Mouse (Mus musculus): ENCODE data around the gene Thbs2. TPM values are rescaled to one million over a fixed set of nuclear protein-coding genes. Genes with fewer than 3 reads are reported as not detected.

The Thbs2 gene
- total RNA-seq, 1 experiment, result 4.5 TPM

GRCm38 (mm10) chr17:14682836-14683235 is 11.2 kb downstream of the Thbs2 start:
- no peaks in the 10 kb centered on the region for H3K9me3 ChIP-seq (ENCODE audit: control insufficient read depth, insufficient read depth, low read depth, low read length)
- no peak overlapping the region for H3K27ac ChIP-seq (ENCODE audit: insufficient read depth, low read depth, low read length, poor library complexity, severe bottlenecking)
- H3K9ac ChIP-seq (ENCODE audit: insufficient read depth, low read depth, low read length, poor library complexity, severe bottlenecking), result no peak overlapping the region
- no peaks in the 10 kb centered on the region for H3K36me3 ChIP-seq (ENCODE audit: control insufficient read depth, insufficient read depth, low read length, poor library complexity, severe bottlenecking)
- TF ChIP-seq ZC3H11A (IDR thresholded peaks at IDR 0.05; ENCODE audit: borderline replicate concordance, low read depth, low read length) (no peak), MAFK (IDR thresholded peaks at IDR 0.05; ENCODE audit: insufficient read depth, low read depth, low read length) (no peak), ZNF384 (IDR thresholded peaks at IDR 0.05; ENCODE audit: low read depth, low read length) (no peak), CHD2 (IDR thresholded peaks at IDR 0.05; ENCODE audit: low read depth, low read length) (no peak), HCFC1 (IDR thresholded peaks at IDR 0.05; ENCODE audit: borderline replicate concordance, insufficient read depth, low read length) (no peak)
- no peak for DNase-seq (ENCODE audit: low read depth, low spot score)
- no peak overlapping the region for H3K4me3 ChIP-seq (ENCODE audit: insufficient read depth in 1 of 2, low read depth in 1 of 2, low read length in 2 of 2, poor library complexity in 1 of 2, severe bottlenecking in 1 of 2)
- 0 out of 4 replicates have a peak, but pooled peaks cover 0 to 2% of the 10 kb centered on the region in 2 experiments for H3K4me1 ChIP-seq (ENCODE audit: control insufficient read depth in 2 of 2, insufficient read depth in 2 of 2, low read length in 2 of 2, poor library complexity in 1 of 2)
- in situ Hi-C loops (cut with MboI; ENCODE audit: low sequenced_read_pairs in 2 of 2, unreplicated experiment in 2 of 2), result no loop called here

GRCm38 (mm10) chr17:14681047-14681446 is 13.0 kb downstream of the Thbs2 start:
- DNase-seq (ENCODE audit: low read depth, low spot score), result no peak
- Histone ChIP-seq H3K4me3 (ENCODE audit: insufficient read depth in 1 of 2, low read depth in 1 of 2, low read length in 2 of 2, poor library complexity in 1 of 2, severe bottlenecking in 1 of 2) (no peak overlapping the region), H3K9me3 (ENCODE audit: control insufficient read depth, insufficient read depth, low read depth, low read length) (no peaks in the 10 kb centered on the region), H3K4me1 (ENCODE audit: control insufficient read depth in 2 of 2, insufficient read depth in 2 of 2, low read length in 2 of 2, poor library complexity in 1 of 2) (no peaks in the 10 kb centered on the region), H3K27ac (ENCODE audit: insufficient read depth, low read depth, low read length, poor library complexity, severe bottlenecking) (no peak overlapping the region), H3K36me3 (ENCODE audit: control insufficient read depth, insufficient read depth, low read length, poor library complexity, severe bottlenecking) (no peaks in the 10 kb centered on the region), H3K9ac (ENCODE audit: insufficient read depth, low read depth, low read length, poor library complexity, severe bottlenecking) (no peak overlapping the region)
- in situ Hi-C loops (cut with MboI; ENCODE audit: low sequenced_read_pairs in 2 of 2, unreplicated experiment in 2 of 2), result no loop called here
- TF ChIP-seq MAFK (IDR thresholded peaks at IDR 0.05; ENCODE audit: insufficient read depth, low read depth, low read length) (no peak), ZNF384 (IDR thresholded peaks at IDR 0.05; ENCODE audit: low read depth, low read length) (no peak), ZC3H11A (IDR thresholded peaks at IDR 0.05; ENCODE audit: borderline replicate concordance, low read depth, low read length) (no peak), CHD2 (IDR thresholded peaks at IDR 0.05; ENCODE audit: low read depth, low read length) (no peak)

GRCm38 (mm10) chr17:14677198-14677597 is 16.8 kb downstream of the Thbs2 start:
- H3K4me1 ChIP-seq (ENCODE audit: control insufficient read depth in 2 of 2, insufficient read depth in 2 of 2, low read length in 2 of 2, poor library complexity in 1 of 2), result no peaks in the 10 kb centered on the region
- TF ChIP-seq ZC3H11A (IDR thresholded peaks at IDR 0.05; ENCODE audit: borderline replicate concordance, low read depth, low read length), result no peak
- no peak for DNase-seq (ENCODE audit: low read depth, low spot score)
- no peaks in the 10 kb centered on the region for H3K9me3 ChIP-seq (ENCODE audit: control insufficient read depth, insufficient read depth, low read depth, low read length)
- H3K4me3 ChIP-seq (ENCODE audit: insufficient read depth in 1 of 2, low read depth in 1 of 2, low read length in 2 of 2, poor library complexity in 1 of 2, severe bottlenecking in 1 of 2), result no peak overlapping the region
- in situ Hi-C loops (cut with MboI; ENCODE audit: low sequenced_read_pairs in 2 of 2, unreplicated experiment in 2 of 2), result no loop called here
- no peaks in the 10 kb centered on the region for H3K36me3 ChIP-seq (ENCODE audit: control insufficient read depth, insufficient read depth, low read length, poor library complexity, severe bottlenecking)
- no peak overlapping the region for H3K9ac ChIP-seq (ENCODE audit: insufficient read depth, low read depth, low read length, poor library complexity, severe bottlenecking)
- H3K27ac ChIP-seq (ENCODE audit: insufficient read depth, low read depth, low read length, poor library complexity, severe bottlenecking), result no peak overlapping the region

GRCm38 (mm10) chr17:14675517-14675916 is 18.5 kb downstream of the Thbs2 start:
- Histone ChIP-seq H3K27ac (ENCODE audit: insufficient read depth, low read depth, low read length, poor library complexity, severe bottlenecking) (no peak overlapping the region), H3K36me3 (ENCODE audit: control insufficient read depth, insufficient read depth, low read length, poor library complexity, severe bottlenecking) (no peaks in the 10 kb centered on the region), H3K4me1 (ENCODE audit: control insufficient read depth in 2 of 2, insufficient read depth in 2 of 2, low read length in 2 of 2, poor library complexity in 1 of 2) (no peaks in the 10 kb centered on the region), H3K9ac (ENCODE audit: insufficient read depth, low read depth, low read length, poor library complexity, severe bottlenecking) (no peak overlapping the region), H3K9me3 (ENCODE audit: control insufficient read depth, insufficient read depth, low read depth, low read length) (no peaks in the 10 kb centered on the region), H3K4me3 (ENCODE audit: insufficient read depth in 1 of 2, low read depth in 1 of 2, low read length in 2 of 2, poor library complexity in 1 of 2, severe bottlenecking in 1 of 2) (no peak overlapping the region)
- no peak for DNase-seq (ENCODE audit: low read depth, low spot score)
- in situ Hi-C loops (cut with MboI; ENCODE audit: low sequenced_read_pairs in 2 of 2, unreplicated experiment in 2 of 2), result no loop called here
- no peak for TF ChIP-seq ZC3H11A (IDR thresholded peaks at IDR 0.05; ENCODE audit: borderline replicate concordance, low read depth, low read length)
- TF ChIP-seq HCFC1 (IDR thresholded peaks at IDR 0.05; ENCODE audit: borderline replicate concordance, insufficient read depth, low read length), result no peak
- TF ChIP-seq CHD2 (IDR thresholded peaks at IDR 0.05; ENCODE audit: low read depth, low read length), result no peak
- no peak for TF ChIP-seq MAFK (IDR thresholded peaks at IDR 0.05; ENCODE audit: insufficient read depth, low read depth, low read length)
- TF ChIP-seq ZNF384 (IDR thresholded peaks at IDR 0.05; ENCODE audit: low read depth, low read length), result no peak

- H3K9me3 ChIP-seq (ENCODE audit: control insufficient read depth, insufficient read depth, low read depth, low read length), result no peaks in the 10 kb centered on the region
- DNase-seq (ENCODE audit: low read depth, low spot score), result no peak
- H3K4me1 ChIP-seq (ENCODE audit: control insufficient read depth in 2 of 2, insufficient read depth in 2 of 2, low read length in 2 of 2, poor library complexity in 1 of 2), result no peaks in the 10 kb centered on the region
- in situ Hi-C loops (cut with MboI; ENCODE audit: low sequenced_read_pairs in 2 of 2, unreplicated experiment in 2 of 2), result no loop called here
- H3K4me3 ChIP-seq (ENCODE audit: insufficient read depth in 1 of 2, low read depth in 1 of 2, low read length in 2 of 2, poor library complexity in 1 of 2, severe bottlenecking in 1 of 2), result no peak overlapping the region
- TF ChIP-seq MAFK (IDR thresholded peaks at IDR 0.05; ENCODE audit: insufficient read depth, low read depth, low read length) (no peak), ZNF384 (IDR thresholded peaks at IDR 0.05; ENCODE audit: low read depth, low read length) (no peak), HCFC1 (IDR thresholded peaks at IDR 0.05; ENCODE audit: borderline replicate concordance, insufficient read depth, low read length) (no peak), CHD2 (IDR thresholded peaks at IDR 0.05; ENCODE audit: low read depth, low read length) (no peak), ZC3H11A (IDR thresholded peaks at IDR 0.05; ENCODE audit: borderline replicate concordance, low read depth, low read length) (no peak)
- no peak overlapping the region for H3K27ac ChIP-seq (ENCODE audit: insufficient read depth, low read depth, low read length, poor library complexity, severe bottlenecking)
- H3K9ac ChIP-seq (ENCODE audit: insufficient read depth, low read depth, low read length, poor library complexity, severe bottlenecking), result no peak overlapping the region
- H3K36me3 ChIP-seq (ENCODE audit: control insufficient read depth, insufficient read depth, low read length, poor library complexity, severe bottlenecking), result no peaks in the 10 kb centered on the region
These were observed 21.6 kb downstream of the Thbs2 start for GRCm38 (mm10) chr17:14672402-14672801.
